Mouse (Mus musculus): ENCODE results near the gene Scd4. TPM values are rescaled to one million over a fixed set of nuclear protein-coding genes. Genes with fewer than 3 reads are reported as not detected.

Scd4 gene
- polyA plus RNA-seq, 1 experiment from 2014 or later = 0.29 TPM

- 77% methylated on average over 5 of the region's 5 CpGs for WGBS
- Histone ChIP-seq H3K4me2 (no peak overlapping the region), H3K9me3 (no peaks in the 10 kb centered on the region), H3K27me3 (0 out of 2 replicates have a peak, but pooled peaks cover 7% of the 10 kb centered on the region), H3K4me3 (replicated peaks) (no peak overlapping the region), H3K27ac (no peak overlapping the region), H3K9ac (no peak overlapping the region), H3K4me1 (no peaks in the 10 kb centered on the region), H3K36me3 (replicated peaks) (no peaks in the 10 kb centered on the region)
- ATAC-seq (ENCODE audit: low FRiP score) = no peak
Observed at GRCm38 (mm10) chr19:44370231-44370630, 37.3 kb downstream of the Scd4 start.

- peak; percentile 77; the same call in 1 of the 2 replicates for ATAC-seq (ENCODE audit: low FRiP score)
- no peaks in the 10 kb centered on the region for H3K36me3 ChIP-seq (replicated peaks)
- WGBS = 18% methylated on average over 6 of the region's 6 CpGs
Observed at GRCm38 (mm10) chr19:44372969-44373368, 40.1 kb downstream of the Scd4 start.

GRCm38 (mm10) chr19:44376511-44376951, 43.6 kb downstream of the Scd4 start:
- Histone ChIP-seq H3K4me1 (peaks cover 4% of the 10 kb centered on the region; the same call in 1 of the 2 replicates), H3K36me3 (replicated peaks) (no peaks in the 10 kb centered on the region), H3K27me3 (0 out of 2 replicates have a peak, but pooled peaks cover 7% of the 10 kb centered on the region), H3K4me2 (no peak overlapping the region), H3K9ac (no peak overlapping the region), H3K4me3 (replicated peaks) (no peak overlapping the region), H3K27ac (no peak overlapping the region), H3K9me3 (no peaks in the 10 kb centered on the region)
- 20% methylated on average over 3 of the region's 3 CpGs for WGBS
- no peak for ATAC-seq (ENCODE audit: low FRiP score)

More at GRCm38 (mm10) chr19:44372969-44373368, 40.1 kb downstream of the Scd4 start:
- Histone ChIP-seq H3K4me1 (peaks cover 4% of the 10 kb centered on the region; the same call in 1 of the 2 replicates), H3K27me3 (0 out of 2 replicates have a peak, but pooled peaks cover 7% of the 10 kb centered on the region), H3K9me3 (no peaks in the 10 kb centered on the region), H3K9ac (no peak overlapping the region), H3K4me2 (no peak overlapping the region), H3K27ac (no peak overlapping the region), H3K4me3 (replicated peaks) (no peak overlapping the region)

DNA sequence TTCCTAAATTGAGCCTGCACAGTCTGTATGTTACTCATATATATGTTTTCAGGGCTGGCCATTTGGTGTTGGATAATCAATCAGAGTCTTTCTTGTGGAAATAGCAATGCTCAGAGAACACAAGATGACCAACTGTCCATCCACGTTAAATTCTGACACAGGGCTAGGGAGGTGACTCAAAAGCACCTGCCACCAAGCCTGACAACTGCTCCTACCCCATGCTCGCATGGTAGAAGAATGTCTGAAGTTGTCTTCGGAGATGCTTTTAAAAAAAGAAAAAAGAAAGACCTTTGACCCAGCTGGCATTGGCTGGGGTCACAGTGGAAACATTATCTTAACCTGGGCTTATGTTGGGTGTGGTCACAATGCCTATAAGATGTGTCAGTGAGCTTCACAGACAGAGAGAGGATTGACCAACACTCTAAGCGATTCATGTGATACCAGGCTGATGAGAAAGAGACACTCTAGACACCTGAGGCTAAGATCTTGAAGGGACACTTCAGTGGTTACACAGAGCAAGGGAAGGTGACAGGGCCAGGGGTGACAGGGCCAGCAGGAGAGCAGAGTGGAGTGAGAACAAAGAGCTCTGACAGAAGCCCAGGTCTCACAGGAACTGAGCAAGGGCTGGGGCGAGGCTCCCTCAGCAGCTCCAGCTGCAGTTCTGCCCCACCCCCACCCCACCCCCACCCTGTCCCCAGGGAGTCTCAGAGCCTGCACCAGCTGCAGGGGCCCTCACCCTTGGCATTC, 44.9 kb downstream of the Scd4 start:
- Histone ChIP-seq H3K4me2 (no peak overlapping the region), H3K9me3 (no peaks in the 10 kb centered on the region), H3K27me3 (no peaks in the 10 kb centered on the region), H3K27ac (no peak overlapping the region), H3K4me1 (peaks cover 7% of the 10 kb centered on the region; the same call in 1 of the 2 replicates), H3K36me3 (replicated peaks) (no peaks in the 10 kb centered on the region), H3K9ac (no peak overlapping the region), H3K4me3 (replicated peaks) (no peak overlapping the region)
- 54% methylated on average over 5 of the region's 5 CpGs for WGBS
- no peak for ATAC-seq (ENCODE audit: low FRiP score)

DNA sequence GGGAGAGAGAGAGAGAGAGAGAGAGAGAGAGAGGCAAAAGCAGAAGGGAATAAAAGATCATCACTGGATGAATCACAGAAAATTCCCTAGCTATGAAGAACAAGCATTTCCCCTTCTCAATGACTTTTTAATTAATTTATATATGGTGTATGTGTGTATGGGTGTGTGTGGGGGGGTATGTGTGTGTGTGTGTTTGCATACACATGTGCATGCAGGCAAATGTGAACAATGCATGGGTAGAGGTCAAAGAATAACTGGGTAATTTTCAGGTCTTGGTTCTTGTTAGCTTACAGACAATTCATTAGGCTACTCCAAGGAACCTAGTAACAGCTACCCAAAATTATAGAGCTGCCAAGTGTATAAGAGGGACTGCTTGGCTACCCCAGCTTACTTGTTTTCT, 46.2 kb downstream of the Scd4 start:
- Histone ChIP-seq H3K4me3 (replicated peaks) (no peak overlapping the region), H3K9ac (no peak overlapping the region), H3K4me1 (peaks cover 10% of the 10 kb centered on the region; the same call in 1 of the 2 replicates), H3K9me3 (no peaks in the 10 kb centered on the region), H3K36me3 (replicated peaks) (no peaks in the 10 kb centered on the region), H3K27ac (no peak overlapping the region), H3K4me2 (no peak overlapping the region), H3K27me3 (no peaks in the 10 kb centered on the region)
- no peak for ATAC-seq (ENCODE audit: low FRiP score)

DNA sequence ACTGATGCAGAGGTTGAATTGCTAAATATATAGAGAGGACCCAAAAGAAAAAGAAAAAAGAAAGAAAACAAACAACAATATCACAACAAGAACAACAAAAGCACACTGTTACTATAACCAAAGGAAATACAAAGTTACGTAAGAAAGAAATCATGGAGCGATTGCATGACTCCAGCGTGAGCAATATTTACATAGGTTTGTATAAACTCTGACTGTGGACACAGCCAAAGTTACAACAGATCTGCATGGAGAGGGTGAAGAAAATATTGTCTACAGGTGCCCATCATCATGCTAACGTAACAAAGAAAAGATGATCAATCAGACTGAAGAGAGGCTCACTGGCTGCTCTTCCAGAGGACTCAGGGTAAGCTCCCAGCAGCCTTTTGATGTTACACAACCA, 47.2 kb downstream of the Scd4 start:
- WGBS = 87% methylated on average over 4 of the region's 4 CpGs
- no peak for ATAC-seq (ENCODE audit: low FRiP score)
- H3K4me1 ChIP-seq = peaks cover 10% of the 10 kb centered on the region; the same call in 1 of the 2 replicates

GRCm38 (mm10) chr19:44382682-44383321, 49.9 kb downstream of the Scd4 start:
- no peaks in the 10 kb centered on the region for H3K36me3 ChIP-seq (replicated peaks)
- H3K4me3 ChIP-seq (replicated peaks) = no peak overlapping the region
- no peaks in the 10 kb centered on the region for H3K9me3 ChIP-seq
- 80% methylated on average over 12 of the region's 12 CpGs for WGBS
- no peak for ATAC-seq (ENCODE audit: low FRiP score)
- H3K27me3 ChIP-seq = no peaks in the 10 kb centered on the region
- H3K27ac ChIP-seq = no peak overlapping the region
- no peak overlapping the region for H3K4me2 ChIP-seq
- H3K4me1 ChIP-seq = peaks cover 8% of the 10 kb centered on the region
- no peak overlapping the region for H3K9ac ChIP-seq

More for the DNA sequence above, 47.2 kb downstream of the Scd4 start:
- H3K4me3 ChIP-seq (replicated peaks) = no peak overlapping the region
- H3K27me3 ChIP-seq = no peaks in the 10 kb centered on the region
- no peak overlapping the region for H3K9ac ChIP-seq
- no peak overlapping the region for H3K27ac ChIP-seq
- H3K4me2 ChIP-seq = no peak overlapping the region
- no peaks in the 10 kb centered on the region for H3K9me3 ChIP-seq
- no peaks in the 10 kb centered on the region for H3K36me3 ChIP-seq (replicated peaks)

DNA sequence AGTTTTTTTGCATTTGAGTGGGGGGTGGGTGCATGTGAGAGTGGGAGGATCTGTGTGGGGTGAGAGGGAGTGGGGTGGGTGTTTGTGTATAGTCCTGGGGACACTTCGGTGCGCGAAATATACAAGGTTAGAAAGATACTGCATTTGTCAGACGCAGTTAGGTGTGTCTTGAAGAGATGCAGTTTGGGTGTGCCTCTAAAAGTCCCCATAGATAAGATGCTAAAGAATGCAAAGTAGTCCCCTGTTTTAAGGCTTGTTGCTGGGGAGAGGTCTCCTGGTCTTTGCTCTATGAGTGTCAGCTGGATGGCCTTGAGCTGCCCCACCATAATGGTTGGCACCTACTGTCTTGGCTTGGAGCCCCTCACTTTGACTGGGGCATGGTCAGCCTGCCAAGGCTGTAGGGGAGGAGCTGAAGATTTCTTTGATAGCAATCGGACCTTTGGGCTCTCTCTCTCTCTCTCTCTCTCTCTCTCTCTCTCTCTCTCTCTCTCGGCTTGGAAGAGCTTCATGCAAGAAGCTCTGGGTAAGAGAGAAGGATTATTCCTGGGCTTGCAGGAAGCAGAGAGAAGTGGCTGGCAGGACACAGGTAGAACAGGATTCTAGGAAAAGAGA, 53.1 kb downstream of the Scd4 start:
- Histone ChIP-seq H3K4me2 (no peak overlapping the region), H3K27ac (no peak overlapping the region), H3K27me3 (no peaks in the 10 kb centered on the region), H3K9me3 (no peaks in the 10 kb centered on the region), H3K36me3 (replicated peaks) (no peaks in the 10 kb centered on the region), H3K4me1 (peaks cover 24% of the 10 kb centered on the region), H3K9ac (no peak overlapping the region), H3K4me3 (replicated peaks) (no peak overlapping the region)
- no peak for ATAC-seq (ENCODE audit: low FRiP score)
- WGBS = 81% methylated on average over 6 of the region's 6 CpGs

DNA sequence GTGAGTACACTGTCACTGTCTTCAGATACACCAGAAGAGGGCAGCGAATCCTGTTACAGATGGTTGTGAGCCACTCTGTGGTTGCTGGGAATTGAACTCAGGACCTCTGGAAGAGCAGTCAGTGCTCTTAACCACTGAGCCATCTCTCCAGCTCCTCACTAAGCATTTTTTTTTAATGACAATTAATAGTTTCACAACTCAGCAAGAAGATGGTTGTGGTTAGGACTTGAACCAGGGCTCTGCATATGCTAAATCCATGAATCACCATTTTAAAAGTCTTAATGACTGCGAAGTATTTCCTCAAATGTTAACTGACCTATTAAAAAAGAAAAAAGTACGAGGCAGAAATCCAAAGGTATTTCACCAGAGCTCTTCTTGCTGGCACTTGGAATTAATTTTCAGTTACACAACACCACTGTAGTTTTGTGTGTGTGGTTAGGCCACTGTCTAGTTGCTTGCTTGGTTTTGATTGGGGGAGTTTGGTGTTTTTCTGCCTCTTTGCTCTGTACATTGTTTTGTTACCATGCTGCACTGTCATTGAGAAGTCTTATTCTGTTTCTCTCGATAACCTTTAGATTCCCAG, 54.3 kb downstream of the Scd4 start:
- WGBS = 95% methylated on average over 4 of the region's 4 CpGs
- no peak for ATAC-seq (ENCODE audit: low FRiP score)
- no peak overlapping the region for H3K4me3 ChIP-seq (replicated peaks)
- peaks cover 24% of the 10 kb centered on the region for H3K4me1 ChIP-seq
- H3K4me2 ChIP-seq = no peak overlapping the region
- no peaks in the 10 kb centered on the region for H3K9me3 ChIP-seq
- no peak overlapping the region for H3K27ac ChIP-seq
- H3K9ac ChIP-seq = no peak overlapping the region
- H3K36me3 ChIP-seq (replicated peaks) = no peaks in the 10 kb centered on the region
- H3K27me3 ChIP-seq = no peaks in the 10 kb centered on the region

- Histone ChIP-seq H3K9ac (peak overlapping the region; percentile 61), H3K4me1 (peaks cover 20% of the 10 kb centered on the region), H3K36me3 (replicated peaks) (no peaks in the 10 kb centered on the region), H3K4me2 (peak overlapping the region; percentile 59), H3K27ac (peak overlapping the region; percentile 77), H3K27me3 (no peaks in the 10 kb centered on the region), H3K4me3 (replicated peaks) (peak overlapping the region; percentile 52), H3K9me3 (no peaks in the 10 kb centered on the region)
- WGBS = 33% methylated on average over 19 of the region's 19 CpGs
- ATAC-seq (ENCODE audit: low FRiP score) = peak; percentile 2; the same call in 1 of the 2 replicates
Observed at GRCm38 (mm10) chr19:44387746-44388474, 55.0 kb downstream of the Scd4 start.

DNA sequence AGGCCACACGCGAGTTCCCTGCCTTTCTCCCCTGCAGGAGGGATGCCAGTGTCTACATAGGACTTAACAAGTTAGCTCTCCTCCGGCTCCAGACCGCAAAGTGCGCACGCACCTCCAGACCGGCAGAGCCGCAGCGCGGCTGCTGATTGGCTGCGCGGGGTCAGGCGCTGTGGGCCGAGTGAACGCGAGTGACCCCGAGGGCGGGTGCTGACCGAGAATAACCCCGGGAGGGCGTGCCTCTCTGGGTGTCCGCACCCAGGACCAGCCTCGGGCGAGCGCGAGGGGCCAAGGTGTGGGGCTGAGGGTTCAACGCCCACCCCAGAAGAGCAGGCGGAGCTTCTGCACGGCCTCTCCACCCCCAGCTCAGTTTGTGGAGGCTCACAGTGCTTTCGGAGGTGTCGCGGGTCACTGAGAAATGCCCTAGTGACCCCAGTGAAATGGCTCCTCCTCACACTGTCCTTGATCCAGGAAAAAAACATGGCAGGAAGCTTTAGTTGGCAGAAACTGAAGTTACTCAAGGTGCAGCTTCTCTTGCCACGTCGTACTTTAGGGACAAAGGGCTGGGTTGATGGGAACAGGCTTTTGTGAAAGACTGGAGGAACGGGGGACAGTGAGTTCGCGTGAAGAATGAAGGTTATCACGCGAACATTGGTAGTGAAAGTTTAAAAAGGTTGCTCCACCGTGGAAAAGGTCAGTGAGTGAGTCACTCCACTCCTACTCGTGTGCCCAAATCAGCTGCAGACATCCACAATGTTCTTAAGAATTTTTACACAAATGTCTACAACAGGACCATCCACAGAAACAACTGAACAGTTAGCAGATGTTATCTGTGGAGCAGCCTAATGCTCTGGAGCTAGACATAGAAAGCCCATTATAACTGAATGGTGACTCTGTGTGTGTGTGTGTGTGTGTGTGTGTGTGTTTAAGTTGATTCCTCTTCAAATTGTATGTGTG, 55.9 kb downstream of the Scd4 start:
- H3K9ac ChIP-seq = peak overlapping the region; percentile 61

More for the DNA sequence above, 55.9 kb downstream of the Scd4 start:
- WGBS = 4% methylated on average over 41 of the region's 41 CpGs
- Histone ChIP-seq H3K36me3 (replicated peaks) (no peaks in the 10 kb centered on the region), H3K27ac (peak overlapping the region; percentile 77), H3K4me1 (peaks cover 18% of the 10 kb centered on the region), H3K27me3 (no peaks in the 10 kb centered on the region), H3K4me3 (replicated peaks) (peak overlapping the region; percentile 52), H3K9me3 (no peaks in the 10 kb centered on the region), H3K4me2 (peak overlapping the region; percentile 59)
- ATAC-seq (ENCODE audit: low FRiP score) = peak; percentile 98

Measured in forebrain, embryonic 12.5 days (tissue).